ENCODE assay signal across 22 mouse cellular contexts in the genomic region with DNA sequence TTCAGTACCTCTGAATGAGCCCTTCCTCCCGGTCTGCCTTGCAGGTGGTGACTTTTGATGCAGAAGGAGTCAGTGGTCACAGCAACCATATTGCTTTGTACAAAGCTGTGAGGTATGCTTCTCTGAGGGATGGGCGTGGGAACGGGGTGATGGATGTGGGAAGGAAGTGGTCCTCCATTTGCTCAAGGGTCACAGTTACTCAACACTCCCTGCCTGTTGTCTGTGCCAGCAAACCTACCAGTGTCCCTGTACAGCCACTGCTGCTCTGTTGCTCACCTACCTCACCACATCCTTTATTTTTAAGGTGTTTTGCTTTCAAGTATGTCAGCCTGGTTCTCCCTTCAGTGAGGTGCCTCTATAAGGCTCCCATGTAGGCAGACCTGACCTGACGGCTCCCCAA. TPM values are rescaled to one million over a fixed set of nuclear protein-coding genes. Genes with fewer than 3 reads are reported as not detected.
DNase-seq lines count a peak whose midpoint lies in the region; ATAC-seq and TF ChIP-seq lines count a peak whose summit lies in the region.
"Had no signal": no experiment of that assay in that cellular context is flagged by ENCODE, and none has a peak within 500 bp of the region (broad histone marks: within the 10 kb centered on the region; RNA-seq: fewer than 3 reads in every experiment).

No protein-coding gene starts in this region.

- H3K9me3 ChIP-seq in megakaryocyte, embryonic 14.5 days = no peaks in the 10 kb centered on the region
- peaks cover 44% of the 10 kb centered on the region for H3K9me3 ChIP-seq in ES-Bruce4 (replicated peaks; ENCODE audit: control insufficient read depth, insufficient read depth, low read length, poor library complexity, severe bottlenecking)
- H3K9me3 ChIP-seq in midbrain, embryonic 16.5 days (replicated peaks; ENCODE audit: control insufficient read depth, low read length, poor library complexity, severe bottlenecking) = no peaks in the 10 kb centered on the region
- H3K9me3 ChIP-seq: embryonic facial prominence, embryonic 10.5 days; forebrain, embryonic 15.5 days; liver, embryonic 13.5 days; stomach, embryonic 15.5 days had no signal

- no peak for ATAC-seq in megakaryocyte, adult 5-6 weeks (ENCODE audit: poor library complexity, severe bottlenecking)
- no peak for ATAC-seq in midbrain, embryonic 16.5 days
- ATAC-seq: forebrain, embryonic 15.5 days; hindbrain, postnatal 0 days had no signal

- no peak for TF ChIP-seq CTCF in ES-Bruce4 (IDR thresholded peaks at IDR 0.05; ENCODE audit: low read depth, low read length)

- DNase-seq in induced T-regulatory cell, adult 2 months (ENCODE audit: low read depth) = peak; percentile 33
- peak; percentile 9 for DNase-seq in thymus, postnatal 25 days
- DNase-seq in ovary, postnatal 10 days (ENCODE audit: low spot score) = no peak
- no peak for DNase-seq in lung, postnatal 10 days
- DNase-seq: adrenal gland, postnatal 36 days; cerebellum, adult 9-11 months; kidney, adult 11 months; liver, embryonic 13.5 days; lung, adult 2 months; retina, postnatal 1 day; right cerebral cortex, postnatal 25 days had no signal

- no peak for TF ChIP-seq POLR2A in ES-Bruce4 (IDR thresholded peaks at IDR 0.05; ENCODE audit: insufficient read depth, low read length)

- H3K27ac ChIP-seq in ES-Bruce4 (ENCODE audit: insufficient read depth, low read length) = peak overlapping the region; percentile 62
- H3K27ac ChIP-seq in midbrain, embryonic 16.5 days (ENCODE audit: low read length) = no peak overlapping the region
- H3K27ac ChIP-seq: embryonic facial prominence, embryonic 10.5 days; forebrain, embryonic 15.5 days; hindbrain, postnatal 0 days; left cerebral cortex, adult 2 months; liver, embryonic 13.5 days; stomach, embryonic 15.5 days had no signal

- peak overlapping the region; percentile 17 for H3K4me3 ChIP-seq in megakaryocyte, embryonic 14.5 days (replicated peaks)
- H3K4me3 ChIP-seq in ES-Bruce4 (ENCODE audit: low read depth, low read length) = no peak overlapping the region
- no peak overlapping the region for H3K4me3 ChIP-seq in midbrain, embryonic 16.5 days (ENCODE audit: low read depth, low read length)
- H3K4me3 ChIP-seq: embryonic facial prominence, embryonic 10.5 days; forebrain, embryonic 15.5 days; left cerebral cortex, adult 2 months; liver, embryonic 13.5 days; stomach, embryonic 15.5 days had no signal

- H3K36me3 ChIP-seq in megakaryocyte, embryonic 14.5 days (replicated peaks; ENCODE audit: low read length) = peaks cover 89% of the 10 kb centered on the region
- H3K36me3 ChIP-seq in ES-Bruce4 (ENCODE audit: control insufficient read depth, insufficient read depth, low read length, poor library complexity, severe bottlenecking) = peaks cover 22% of the 10 kb centered on the region
- H3K36me3 ChIP-seq in midbrain, embryonic 16.5 days (ENCODE audit: control insufficient read depth, insufficient read depth, low read length) = no peaks in the 10 kb centered on the region
- H3K36me3 ChIP-seq: forebrain, embryonic 15.5 days; liver, embryonic 13.5 days; stomach, embryonic 15.5 days had no signal

- H3K4me2 ChIP-seq in midbrain, embryonic 16.5 days (ENCODE audit: low read length) = no peak overlapping the region
- H3K4me2 ChIP-seq: forebrain, embryonic 15.5 days; heart, embryonic 11.5 days; liver, embryonic 13.5 days; stomach, embryonic 15.5 days had no signal

- WGBS in midbrain, embryonic 16.5 days = 89% methylated on average over 4 of the region's 4 CpGs

- H3K9ac ChIP-seq in ES-Bruce4 (ENCODE audit: low read depth, poor library complexity, severe bottlenecking) = no peak overlapping the region
- H3K9ac ChIP-seq in midbrain, embryonic 16.5 days (ENCODE audit: low read depth, low read length) = no peak overlapping the region
- H3K9ac ChIP-seq: forebrain, embryonic 15.5 days; liver, embryonic 13.5 days; stomach, embryonic 15.5 days had no signal

- H3K27me3 ChIP-seq in megakaryocyte, embryonic 14.5 days (replicated peaks) = no peaks in the 10 kb centered on the region
- H3K27me3 ChIP-seq in ES-Bruce4 (ENCODE audit: control insufficient read depth, insufficient read depth, low read length, poor library complexity, severe bottlenecking) = no peaks in the 10 kb centered on the region
- no peaks in the 10 kb centered on the region for H3K27me3 ChIP-seq in midbrain, embryonic 16.5 days (ENCODE audit: control insufficient read depth, insufficient read depth, low read depth, low read length)
- H3K27me3 ChIP-seq: CH12.LX; forebrain, embryonic 15.5 days; liver, embryonic 13.5 days; stomach, embryonic 15.5 days had no signal

- no peak for TF ChIP-seq EP300 in ES-Bruce4 (IDR thresholded peaks at IDR 0.05; ENCODE audit: insufficient read depth, low read depth, low read length)

- H3K4me1 ChIP-seq in megakaryocyte, embryonic 14.5 days = peaks cover 10% of the 10 kb centered on the region
- peaks cover 7% of the 10 kb centered on the region for H3K4me1 ChIP-seq in ES-Bruce4 (ENCODE audit: control insufficient read depth, insufficient read depth, low read length)
- no peaks in the 10 kb centered on the region for H3K4me1 ChIP-seq in midbrain, embryonic 16.5 days (ENCODE audit: control insufficient read depth, insufficient read depth, low read length)
- H3K4me1 ChIP-seq: embryonic facial prominence, embryonic 10.5 days; forebrain, embryonic 15.5 days; liver, embryonic 13.5 days; stomach, embryonic 15.5 days had no signal

RNA-seq across cellular contexts. Expression of a gene that starts 31.4 kb away (rescaled TPM):
- 10.8 and 13.9 TPM in 2 replicates for polyA plus RNA-seq in megakaryocyte, embryonic 14.5 days (2012; ENCODE audit: insufficient read depth, low replicate concordance)
- total RNA-seq in megakaryocyte, adult 5-6 weeks (2015) = 5.2 and 8.7 TPM in 2 replicates
- 3.1 and 3.9 TPM in 2 replicates for total RNA-seq in megakaryocyte, adult 5-6 weeks (2017)
- polyA plus RNA-seq in ES-Bruce4 (2011; ENCODE audit: insufficient read depth, insufficient read length, low read depth, missing spikeins) = 66.9 and 77.3 TPM in 2 replicates
- polyA plus RNA-seq in midbrain, embryonic 16.5 days (2015; fragmentation: Nextera tagmentation; extraction: Ambion mirVana) = 51.2 and 54.4 TPM in 2 replicates

RNA-seq across cellular contexts. Expression of a gene that starts 43.3 kb away (rescaled TPM):
- polyA plus RNA-seq in megakaryocyte, embryonic 14.5 days (2012; ENCODE audit: insufficient read depth, low replicate concordance) = 1,084 and 1,175 TPM in 2 replicates
- 1,447 and 1,627 TPM in 2 replicates for total RNA-seq in megakaryocyte, adult 5-6 weeks (2015)
- 835 and 1,053 TPM in 2 replicates for total RNA-seq in megakaryocyte, adult 5-6 weeks (2017)
- 626 and 640 TPM in 2 replicates for polyA plus RNA-seq in ES-Bruce4 (2011; ENCODE audit: insufficient read depth, insufficient read length, low read depth, missing spikeins)
- polyA plus RNA-seq in midbrain, embryonic 16.5 days (2015; fragmentation: Nextera tagmentation; extraction: Ambion mirVana) = 4,809 and 4,815 TPM in 2 replicates

RNA-seq across cellular contexts. Expression of a gene that starts 49.3 kb away (rescaled TPM):
- 86.7 and 160 TPM in 2 replicates for polyA plus RNA-seq in megakaryocyte, embryonic 14.5 days (2012; ENCODE audit: insufficient read depth, low replicate concordance)
- total RNA-seq in megakaryocyte, adult 5-6 weeks (2015) = 275 and 280 TPM in 2 replicates
- total RNA-seq in megakaryocyte, adult 5-6 weeks (2017) = 213 and 290 TPM in 2 replicates
- polyA plus RNA-seq in ES-Bruce4 (2011; ENCODE audit: insufficient read depth, insufficient read length, low read depth, missing spikeins) = 281 and 327 TPM in 2 replicates
- polyA plus RNA-seq in midbrain, embryonic 16.5 days (2015; fragmentation: Nextera tagmentation; extraction: Ambion mirVana) = 156 and 171 TPM in 2 replicates

RNA-seq across cellular contexts. Expression of a gene that starts 49.4 kb away (rescaled TPM):
- 3.4 and 7.5 TPM in 2 replicates for polyA plus RNA-seq in megakaryocyte, embryonic 14.5 days (2012; ENCODE audit: insufficient read depth, low replicate concordance)
- 5.7 and 9.2 TPM in 2 replicates for total RNA-seq in megakaryocyte, adult 5-6 weeks (2015)
- total RNA-seq in megakaryocyte, adult 5-6 weeks (2017) = 1.7 and 2.5 TPM in 2 replicates
- 12.7 and 14.1 TPM in 2 replicates for polyA plus RNA-seq in ES-Bruce4 (2011; ENCODE audit: insufficient read depth, insufficient read length, low read depth, missing spikeins)
- 8.6 and 9.3 TPM in 2 replicates for polyA plus RNA-seq in midbrain, embryonic 16.5 days (2015; fragmentation: Nextera tagmentation; extraction: Ambion mirVana)

Comparison
In these comparisons a context has a peak if more than half of its experiments do, and no peak if none do; other contexts are left out.
1. DNase-seq: peak in induced T-regulatory cell, adult 2 months (single experiment) and thymus, postnatal 25 days (single experiment); none in ovary, postnatal 10 days (single experiment) and lung, postnatal 10 days (single experiment).